Mouse (Mus musculus) stomach, embryonic 15.5 days (tissue): Measurements from ENCODE around the gene Zfp961. TPM values are rescaled to one million over a fixed set of nuclear protein-coding genes. Genes with fewer than 3 reads are reported as not detected.

Experiments
- ATAC-seq: fragments of 200-750 bp; cut with Nextera tagmentation; 2 replicates; pipeline ENCODE4 v1.8.0; 2017; ENCODE audit warnings: low read depth, moderate number of reproducible peaks, moderate TSS enrichment; ENCODE audit not compliant: insufficient read depth, low FRiP score
- H3K27ac ChIP-seq: fragments of 300-500 bp; sonication (generic); 2 replicates; pipeline ENCODE4 v1.5.1; 2015; ENCODE audit warnings: mild to moderate bottlenecking, inconsistent platforms
- H3K27me3 ChIP-seq: fragments of 300-500 bp; sonication (generic); replicated peaks from 2 replicates; pipeline ENCODE4 v1.6.1; 2015; ENCODE audit warnings: inconsistent platforms
- H3K36me3 ChIP-seq: fragments of 300-500 bp; sonication (generic); 2 replicates; pipeline ENCODE4 v1.6.1; 2015; ENCODE audit warnings: inconsistent platforms
- H3K4me1 ChIP-seq: fragments of 300-500 bp; sonication (generic); 2 replicates; pipeline ENCODE4 v1.6.1; 2015; ENCODE audit warnings: inconsistent platforms
- H3K4me2 ChIP-seq: fragments of 300-500 bp; sonication (generic); 2 replicates; pipeline ENCODE4 v1.6.1; 2015; ENCODE audit warnings: mild to moderate bottlenecking, inconsistent platforms
- H3K4me3 ChIP-seq: fragments of 300-500 bp; sonication (generic); replicated peaks from 2 replicates; pipeline ENCODE4 v1.5.1; 2015; ENCODE audit warnings: inconsistent platforms
- H3K9ac ChIP-seq: fragments of 300-500 bp; sonication (generic); 2 replicates; pipeline ENCODE4 v1.6.1; 2015; ENCODE audit warnings: inconsistent platforms
- H3K9me3 ChIP-seq: fragments of 300-500 bp; sonication (generic); 2 replicates; pipeline ENCODE4 v1.6.1; 2016; ENCODE audit warnings: inconsistent platforms
- WGBS: fragments of 180-500 bp; shearing (Covaris S2); methylation state at CpG from one replicate; pipeline ENCODE4 v1.1.7; 2015; 5-methylcytosine and 5-hydroxymethylcytosine counted together
- polyA plus RNA-seq: library from polyadenylated mRNA; unstranded; fragments of >200 nt; fragmentation: Nextera tagmentation; extraction: Ambion mirVana; gene quantifications from 2 replicates; pipeline ENCODE4 v1.2.1, GENCODE M21; 2015

Gene Zfp961
- polyA plus RNA-seq, 1 experiment from 2014 or later = 20.6 TPM

GRCm38 (mm10) chr8:71966411-71966810 lies 15.6 kb downstream of the Zfp961 start:
- no peak overlapping the region for H3K4me2 ChIP-seq
- no peak overlapping the region for H3K27ac ChIP-seq
- no peak overlapping the region for H3K9ac ChIP-seq
- no peaks in the 10 kb centered on the region for H3K27me3 ChIP-seq
- ATAC-seq = no peak
- H3K4me3 ChIP-seq = no peak overlapping the region
- no peaks in the 10 kb centered on the region for H3K4me1 ChIP-seq
- no peaks in the 10 kb centered on the region for H3K9me3 ChIP-seq
- peaks cover 33% of the 10 kb centered on the region for H3K36me3 ChIP-seq

- Histone ChIP-seq H3K4me1 (no peaks in the 10 kb centered on the region), H3K36me3 (peaks cover 33% of the 10 kb centered on the region), H3K4me2 (no peak overlapping the region), H3K27me3 (no peaks in the 10 kb centered on the region), H3K27ac (no peak overlapping the region), H3K9ac (no peak overlapping the region), H3K9me3 (no peaks in the 10 kb centered on the region), H3K4me3 (no peak overlapping the region)
- WGBS = 90% methylated on average over 5 of the region's 5 CpGs
- no peak for ATAC-seq
Measured at GRCm38 (mm10) chr8:71967261-71967660, 16.4 kb downstream of the Zfp961 start.

- Histone ChIP-seq H3K27me3 (no peaks in the 10 kb centered on the region), H3K4me1 (no peaks in the 10 kb centered on the region), H3K27ac (no peak overlapping the region), H3K4me2 (no peak overlapping the region), H3K9ac (no peak overlapping the region), H3K36me3 (peaks cover 33% of the 10 kb centered on the region), H3K9me3 (no peaks in the 10 kb centered on the region), H3K4me3 (no peak overlapping the region)
- 92% methylated on average over 6 of the region's 6 CpGs for WGBS
- no peak for ATAC-seq
Measured at GRCm38 (mm10) chr8:71968100-71968499, 17.3 kb downstream of the Zfp961 start.

GRCm38 (mm10) chr8:71968636-71969035 lies 17.8 kb downstream of the Zfp961 start:
- Histone ChIP-seq H3K4me3 (no peak overlapping the region), H3K36me3 (peaks cover 33% of the 10 kb centered on the region), H3K4me2 (no peak overlapping the region), H3K27me3 (no peaks in the 10 kb centered on the region), H3K4me1 (no peaks in the 10 kb centered on the region), H3K9ac (no peak overlapping the region), H3K27ac (no peak overlapping the region), H3K9me3 (no peaks in the 10 kb centered on the region)
- 79% methylated on average over 6 of the region's 6 CpGs for WGBS
- no peak for ATAC-seq

- WGBS = 57% methylated on average over 1 of the region's 1 CpGs
- peaks cover 21% of the 10 kb centered on the region; the same call in 1 of the 2 replicates for H3K36me3 ChIP-seq
- H3K4me1 ChIP-seq = no peaks in the 10 kb centered on the region
- no peak overlapping the region for H3K4me2 ChIP-seq
- H3K27me3 ChIP-seq = no peaks in the 10 kb centered on the region
- H3K9ac ChIP-seq = no peak overlapping the region
- H3K9me3 ChIP-seq = no peaks in the 10 kb centered on the region
- ATAC-seq = no peak
- H3K4me3 ChIP-seq = no peak overlapping the region
- no peak overlapping the region for H3K27ac ChIP-seq
Measured at GRCm38 (mm10) chr8:71971945-71972344, 21.1 kb downstream of the Zfp961 start.

- H3K9ac ChIP-seq = no peak overlapping the region
- 82% methylated on average over 3 of the region's 3 CpGs for WGBS
Measured at GRCm38 (mm10) chr8:71974211-71974610, 23.4 kb downstream of the Zfp961 start.

GRCm38 (mm10) chr8:71981032-71981431 lies 30.2 kb downstream of the Zfp961 start:
- no peaks in the 10 kb centered on the region for H3K27me3 ChIP-seq
- H3K4me3 ChIP-seq = no peak overlapping the region
- H3K9me3 ChIP-seq = no peaks in the 10 kb centered on the region
- H3K4me1 ChIP-seq = no peaks in the 10 kb centered on the region
- H3K4me2 ChIP-seq = no peak overlapping the region
- H3K9ac ChIP-seq = no peak overlapping the region
- no peak for ATAC-seq
- no peak overlapping the region for H3K27ac ChIP-seq
- no peaks in the 10 kb centered on the region for H3K36me3 ChIP-seq
- 31% methylated on average over 2 of the region's 2 CpGs for WGBS

More at GRCm38 (mm10) chr8:71974211-71974610, 23.4 kb downstream of the Zfp961 start:
- Histone ChIP-seq H3K27ac (no peak overlapping the region), H3K4me1 (no peaks in the 10 kb centered on the region), H3K27me3 (no peaks in the 10 kb centered on the region), H3K36me3 (0 out of 2 replicates have a peak, but pooled peaks cover 2% of the 10 kb centered on the region), H3K9me3 (no peaks in the 10 kb centered on the region), H3K4me2 (no peak overlapping the region), H3K4me3 (no peak overlapping the region)
- no peak for ATAC-seq

GRCm38 (mm10) chr8:71981456-71981855 lies 30.6 kb downstream of the Zfp961 start:
- WGBS = 68% methylated on average over 4 of the region's 4 CpGs
- no peak overlapping the region for H3K27ac ChIP-seq
- ATAC-seq = no peak

GRCm38 (mm10) chr8:71984601-71985000 lies 33.8 kb downstream of the Zfp961 start:
- Histone ChIP-seq H3K27me3 (no peaks in the 10 kb centered on the region), H3K4me3 (no peak overlapping the region), H3K9me3 (no peaks in the 10 kb centered on the region), H3K4me1 (0 out of 2 replicates have a peak, but pooled peaks cover 4% of the 10 kb centered on the region), H3K9ac (no peak overlapping the region), H3K36me3 (no peaks in the 10 kb centered on the region), H3K27ac (no peak overlapping the region), H3K4me2 (no peak overlapping the region)
- WGBS = 58% methylated on average over 4 of the region's 4 CpGs
- ATAC-seq = no peak

More at GRCm38 (mm10) chr8:71981456-71981855, 30.6 kb downstream of the Zfp961 start:
- Histone ChIP-seq H3K4me2 (no peak overlapping the region), H3K9me3 (no peaks in the 10 kb centered on the region), H3K4me1 (no peaks in the 10 kb centered on the region), H3K4me3 (no peak overlapping the region), H3K9ac (no peak overlapping the region), H3K36me3 (no peaks in the 10 kb centered on the region), H3K27me3 (no peaks in the 10 kb centered on the region)

GRCm38 (mm10) chr8:71988110-71988866 lies 37.5 kb downstream of the Zfp961 start:
- H3K27ac ChIP-seq = no peak overlapping the region
- no peaks in the 10 kb centered on the region for H3K27me3 ChIP-seq
- no peaks in the 10 kb centered on the region for H3K9me3 ChIP-seq
- ATAC-seq = peak; percentile 68; the same call in 1 of the 2 replicates
- peak overlapping the region; percentile 61 for H3K4me2 ChIP-seq
- peak overlapping the region; percentile 45 for H3K4me3 ChIP-seq
- WGBS = 11% methylated on average over 24 of the region's 24 CpGs
- H3K9ac ChIP-seq = 0 out of 2 replicates have a peak overlapping the region, but pooled peaks have one; percentile 4
- H3K4me1 ChIP-seq = 0 out of 2 replicates have a peak, but pooled peaks cover 4% of the 10 kb centered on the region
- no peaks in the 10 kb centered on the region for H3K36me3 ChIP-seq

- WGBS = 55% methylated on average over 13 of the region's 13 CpGs
- 0 out of 2 replicates have a peak, but pooled peaks cover 4% of the 10 kb centered on the region for H3K4me1 ChIP-seq
- H3K4me3 ChIP-seq = peak overlapping the region; percentile 45
- H3K27ac ChIP-seq = no peak overlapping the region
- H3K27me3 ChIP-seq = no peaks in the 10 kb centered on the region
- ATAC-seq = no peak
- peak overlapping the region; percentile 61 for H3K4me2 ChIP-seq
- H3K9ac ChIP-seq = no peak overlapping the region
- H3K9me3 ChIP-seq = no peaks in the 10 kb centered on the region
- H3K36me3 ChIP-seq = no peaks in the 10 kb centered on the region
Measured at GRCm38 (mm10) chr8:71988867-71989599, 38.2 kb downstream of the Zfp961 start.

GRCm38 (mm10) chr8:71999434-71999833 lies 48.6 kb downstream of the Zfp961 start:
- 64% methylated on average over 1 of the region's 1 CpGs for WGBS
- H3K9ac ChIP-seq = no peak overlapping the region
- H3K9me3 ChIP-seq = no peaks in the 10 kb centered on the region
- H3K4me3 ChIP-seq = no peak overlapping the region
- ATAC-seq = no peak
- no peaks in the 10 kb centered on the region for H3K27me3 ChIP-seq
- H3K4me1 ChIP-seq = no peaks in the 10 kb centered on the region
- no peak overlapping the region for H3K4me2 ChIP-seq
- no peak overlapping the region for H3K27ac ChIP-seq
- no peaks in the 10 kb centered on the region for H3K36me3 ChIP-seq
